ENCODE assay signal across 8 mouse cellular contexts in genomic region chr8:94392147-94392546, GRCm38 (mm10). TPM values are rescaled to one million over a fixed set of nuclear protein-coding genes. Genes with fewer than 3 reads are reported as not detected.
DNase-seq lines count a peak whose midpoint lies in the region; ATAC-seq and TF ChIP-seq lines count a peak whose summit lies in the region.

No protein-coding gene starts in this region.

- peak overlapping the region; percentile 70; the same call in 1 of the 2 replicates for H3K27ac ChIP-seq in liver, adult 2 months (replicated peaks; ENCODE audit: insufficient read depth, low read depth, low read length)
- no peak overlapping the region for H3K27ac ChIP-seq in liver, embryonic 11.5 days (ENCODE audit: low read depth, low read length)

- H3K9ac ChIP-seq in liver, adult 2 months (ENCODE audit: low read depth, low read length) = no peak overlapping the region
- no peak overlapping the region for H3K9ac ChIP-seq in liver, embryonic 11.5 days (ENCODE audit: low read depth, low read length)

- no peak overlapping the region for H3K4me2 ChIP-seq in liver, embryonic 11.5 days

- WGBS in liver, adult 2 months = 49% methylated on average over 12 of the region's 12 CpGs
- 79% methylated on average over 12 of the region's 12 CpGs for WGBS in liver, embryonic 11.5 days

- no peaks in the 10 kb centered on the region for H3K27me3 ChIP-seq in liver, adult 2 months (ENCODE audit: control insufficient read depth, insufficient read depth, low read length)
- H3K27me3 ChIP-seq in liver, embryonic 11.5 days (replicated peaks; ENCODE audit: control insufficient read depth, insufficient read depth, low read length) = no peaks in the 10 kb centered on the region

- H3K79me2 ChIP-seq in liver, adult 2 months (ENCODE audit: control insufficient read depth, insufficient read depth, low read length) = peaks cover 7% of the 10 kb centered on the region; the same call in 1 of the 2 replicates

- no peak overlapping the region for H3K4me3 ChIP-seq in liver, adult 2 months (ENCODE audit: insufficient read depth, low read depth, low read length)
- H3K4me3 ChIP-seq in liver, embryonic 11.5 days (ENCODE audit: low read depth, low read length) = no peak overlapping the region

- no peak for TF ChIP-seq POLR2A in liver, adult 2 months (IDR thresholded peaks at IDR 0.05; ENCODE audit: extremely low read depth, insufficient read depth, low read length)

- H3K9me3 ChIP-seq in liver, embryonic 11.5 days (ENCODE audit: control insufficient read depth, low read length) = no peaks in the 10 kb centered on the region

- peak; percentile 34 to 74 for DNase-seq in adrenal gland, adult (ENCODE audit: inconsistent age in 2 of 2, low spot score in 1 of 2)
- no peak for DNase-seq in adrenal gland, adult 8-10 months
- peak; percentile 73 for DNase-seq in liver, adult 2 months (ENCODE audit: extremely low read depth, low read depth, low spot score)
- no peak for DNase-seq in liver, embryonic 11.5 days (ENCODE audit: low spot score)
- peak; percentile 38 for DNase-seq in adipocyte (ENCODE audit: low spot score)
- peak; percentile 24 for DNase-seq in forelimb bud, embryonic 11.5 days (ENCODE audit: low read depth, low spot score)
- DNase-seq in kidney, postnatal 10 days = peak; percentile 66
- peak; percentile 29 to 62 for DNase-seq in natural killer cell, adult 2 months (ENCODE audit: low spot score in 2 of 2)

- peaks cover 76% of the 10 kb centered on the region for H3K36me3 ChIP-seq in liver, adult 2 months (ENCODE audit: control insufficient read depth, insufficient read depth, low read length)
- peaks cover 52% of the 10 kb centered on the region for H3K36me3 ChIP-seq in liver, embryonic 11.5 days (ENCODE audit: control insufficient read depth, insufficient read depth, low read length)

- ATAC-seq in liver, embryonic 11.5 days (replicated peaks; ENCODE audit: low FRiP score) = no peak

- peaks cover 25% of the 10 kb centered on the region for H3K4me1 ChIP-seq in liver, adult 2 months (ENCODE audit: control insufficient read depth, insufficient read depth, low read length)
- peaks cover 5% of the 10 kb centered on the region for H3K4me1 ChIP-seq in liver, embryonic 11.5 days (replicated peaks; ENCODE audit: control insufficient read depth, insufficient read depth, low read length)

- TF ChIP-seq CTCF in liver, adult 2 months (IDR thresholded peaks at IDR 0.05; ENCODE audit: low read depth, low read length) = peak; percentile 60

RNA-seq across cellular contexts. Expression of gene Herpud1, which starts 5.9 kb away (rescaled TPM):
- 100 to 1,000 TPM; 112 to 129 (median 123) TPM for total RNA-seq in adrenal gland, adult 8-10 months (2022)
- 575 and 759 TPM in 2 replicates for total RNA-seq in liver, adult 2 months (2014; rRNA removed)
- 421 and 468 TPM in 2 replicates for polyA plus RNA-seq in liver, adult 2 months (2012; rRNA removed)
- 110 and 115 TPM in 2 replicates for polyA plus RNA-seq in liver, embryonic 11.5 days (2014; fragmentation: Nextera tagmentation; extraction: Ambion mirVana)

RNA-seq across cellular contexts. Expression of gene Nlrc5, which starts 42.0 kb away (rescaled TPM):
- 10 to 100 TPM in 2 of 4 experiments, 1 to 10 TPM in 2; 5.3 to 15.3 (median 9.0) TPM for total RNA-seq in adrenal gland, adult 8-10 months (2022)
- total RNA-seq in liver, adult 2 months (2014; rRNA removed) = 19.5 and 21.2 TPM in 2 replicates
- polyA plus RNA-seq in liver, adult 2 months (2012; rRNA removed) = 6.6 and 11.6 TPM in 2 replicates
- not detected in 2 replicates for polyA plus RNA-seq in liver, embryonic 11.5 days (2014; fragmentation: Nextera tagmentation; extraction: Ambion mirVana)

Comparison
In these comparisons a context has a peak if more than half of its experiments do, and no peak if none do; other contexts are left out.
1. DNase-seq: peak in adrenal gland, adult (2 of 2), liver, adult 2 months (single experiment), adipocyte (single experiment), forelimb bud, embryonic 11.5 days (single experiment), kidney, postnatal 10 days (single experiment) and natural killer cell, adult 2 months (2 of 2); none in adrenal gland, adult 8-10 months (single experiment) and liver, embryonic 11.5 days (single experiment).